Mouse (Mus musculus) Patski (cell line): ENCODE results near the gene Cyp17a1. TPM values are rescaled to one million over a fixed set of nuclear protein-coding genes. Genes with fewer than 3 reads are reported as not detected.

Experiments used
- ATAC-seq: fragments of 100-300 bp; one replicate; pipeline ENCODE4 v1.8.0; 2021
- CTCF ChIA-PET: fragments of 350-600 bp; sonication (Branson Sonifier 250); formaldehyde crosslinking; loops from one replicate; lab custom pipeline; 2022; ENCODE audit warnings: inconsistent platforms; lab: Charles Lee
- POLR2A ChIA-PET: fragments of 350-600 bp; sonication (Branson Sonifier 250); formaldehyde crosslinking; loops from one replicate; lab custom pipeline; 2022; ENCODE audit warnings: antibody characterized with exemption, inconsistent platforms; lab: Charles Lee
- DNase-seq: peaks from one replicate; pipeline ENCODE4 v3.0.0-alpha.2; 2011; ENCODE audit warnings: low read depth, low spot score
- H3K27me3 ChIP-seq: fragments of 371-371 bp; one replicate; pipeline ENCODE4 v1.5.1; 2021
- CTCF ChIP-seq: fragments of 100-300 bp; IDR thresholded peaks from one replicate; pipeline ENCODE4 v1.5.1; 2021
- in situ Hi-C: fragments of 300-500 bp; cut with MboI; formaldehyde crosslinking; loops from 3 replicates; pipeline ENCODE4 v1.11.1; 2018; ENCODE audit warnings: low pct_unique_long_range_greater_than_20kb, mixed read lengths
- polyA plus RNA-seq: library from polyadenylated mRNA; unstranded; gene quantifications from one replicate; pipeline ENCODE4 v1.2.3, GENCODE M21; 2021

Gene Cyp17a1
- polyA plus RNA-seq, 1 experiment from 2014 or later: not detected

DNA sequence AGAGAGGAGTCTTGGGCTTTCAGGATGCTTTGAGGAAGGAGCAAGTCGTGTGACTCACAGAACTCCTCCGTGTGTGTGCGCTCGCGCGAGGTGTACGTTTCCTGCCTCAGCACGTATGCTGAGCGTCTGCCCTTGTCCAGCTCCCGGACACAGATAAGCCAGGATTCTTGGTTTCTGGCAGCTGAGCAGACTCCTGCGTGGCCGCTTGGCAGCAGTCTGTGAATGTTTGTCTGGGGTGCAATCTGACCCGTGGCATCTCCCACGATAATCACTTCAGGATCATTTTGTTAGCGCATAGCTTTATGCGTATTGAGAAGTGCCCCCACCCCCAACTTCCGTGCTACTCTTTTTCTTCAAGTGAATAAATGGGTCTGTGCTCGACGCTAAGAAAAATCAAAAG lies 54.0 kb downstream of the Cyp17a1 start:
- in situ Hi-C loops: no loop called here
- CTCF ChIA-PET: interaction anchor here (1.3 to 1.7 kb wide), 2 partner anchors 11 to 31 kb away, joined by 4 read pairs; no protein-coding TSS in a partner anchor

DNA sequence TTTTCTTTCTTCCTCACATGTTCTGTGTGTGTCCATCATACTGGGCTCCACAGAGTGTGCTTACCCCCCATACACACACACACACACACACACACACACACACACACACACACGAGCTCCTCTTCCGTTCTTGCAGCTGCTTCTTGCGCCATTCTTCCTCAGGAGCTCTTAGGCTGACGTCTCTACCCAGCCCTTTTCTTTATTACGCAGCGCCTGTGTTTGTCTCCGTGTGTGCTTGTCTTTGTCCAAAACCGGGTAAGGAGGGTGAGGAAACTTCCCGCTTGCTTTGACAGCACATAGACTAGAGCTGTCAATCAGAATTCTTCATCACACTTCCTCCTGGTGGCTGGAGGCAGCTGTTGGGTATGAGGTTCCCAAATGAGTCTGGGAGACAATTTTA lies 54.6 kb downstream of the Cyp17a1 start:
- in situ Hi-C loops: no loop called here
- ChIA-PET CTCF (interaction anchor here (1.3 kb wide), 2 partner anchors 10 to 12 kb away, joined by 4 read pairs; no protein-coding TSS in a partner anchor), POLR2A (no interaction called here)
- DNase-seq (no peak), ATAC-seq (no peak)
- H3K27me3 ChIP-seq: no peaks in the 10 kb centered on the region
- TF ChIP-seq CTCF: no peak

More for the DNA sequence above, 54.0 kb downstream of the Cyp17a1 start:
- no peaks in the 10 kb centered on the region for H3K27me3 ChIP-seq
- ATAC-seq: no peak
- TF ChIP-seq CTCF: no peak
- POLR2A ChIA-PET: no interaction called here
- DNase-seq: no peak

DNA sequence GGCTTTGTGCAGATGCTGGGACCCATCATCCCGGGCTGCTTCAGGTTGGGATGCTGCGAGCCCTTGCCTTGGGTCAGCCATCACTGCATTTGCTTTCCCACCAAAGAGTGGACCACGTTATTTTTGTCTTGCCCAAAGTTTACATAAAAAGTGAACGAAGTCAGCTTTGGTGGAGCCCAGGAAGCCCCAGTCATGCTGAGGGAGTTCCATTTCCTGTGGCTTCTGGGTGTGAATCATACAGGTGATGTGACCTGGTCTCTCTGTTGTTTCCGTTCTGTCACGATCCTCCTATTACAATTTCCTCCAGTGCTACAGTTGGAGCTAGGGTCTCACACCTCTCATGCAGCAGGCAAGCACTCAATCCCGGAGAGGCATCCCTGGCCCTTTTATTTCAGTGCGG lies 55.6 kb downstream of the Cyp17a1 start:
- ChIA-PET CTCF (interaction anchor here (1.3 kb wide), 1 partner anchor 11 kb away, joined by 4 read pairs; no protein-coding TSS in a partner anchor), POLR2A (interaction anchor here (0.6 kb wide), 1 partner anchor 16 kb away, joined by 4 read pairs; no protein-coding TSS in a partner anchor)
- ATAC-seq (no peak), DNase-seq (no peak)
- TF ChIP-seq CTCF: no peak
- no peaks in the 10 kb centered on the region for H3K27me3 ChIP-seq
- in situ Hi-C loops: no loop called here

Other genes with a start within 250 kb of the Cyp17a1 start
- gene Trim8, start 171.5 kb downstream of the Cyp17a1 start, polyA plus RNA-seq: 89.9 TPM
- 187 TPM for gene Arl3, start 100.0 kb downstream of the Cyp17a1 start, polyA plus RNA-seq
- gene Sfxn2, start 99.8 kb downstream of the Cyp17a1 start, polyA plus RNA-seq: 9.3 TPM
- 73.3 TPM for gene Wbp1l, start 74.1 kb downstream of the Cyp17a1 start, polyA plus RNA-seq
- gene Borcs7, start 16.7 kb upstream of the Cyp17a1 start, polyA plus RNA-seq: 8.3 TPM
- gene As3mt, start 34.3 kb upstream of the Cyp17a1 start, polyA plus RNA-seq: 0.13 TPM
- 53.2 TPM for gene Cnnm2, start 88.4 kb upstream of the Cyp17a1 start, polyA plus RNA-seq